Mouse (Mus musculus) heart, postnatal 0 days (tissue): ENCODE measurements around the gene Cib3.

Experiments used
- CTCF ChIP-seq: IDR thresholded peaks from 2 replicates; pipeline ENCODE4 v1.5.1; 2016; ENCODE audit warnings: antibody characterized with exemption, control low read depth, low read depth
- EP300 ChIP-seq: IDR thresholded peaks from 2 replicates; pipeline ENCODE4 v1.6.1; 2016; ENCODE audit warnings: antibody characterized with exemption, low read depth

DNA sequence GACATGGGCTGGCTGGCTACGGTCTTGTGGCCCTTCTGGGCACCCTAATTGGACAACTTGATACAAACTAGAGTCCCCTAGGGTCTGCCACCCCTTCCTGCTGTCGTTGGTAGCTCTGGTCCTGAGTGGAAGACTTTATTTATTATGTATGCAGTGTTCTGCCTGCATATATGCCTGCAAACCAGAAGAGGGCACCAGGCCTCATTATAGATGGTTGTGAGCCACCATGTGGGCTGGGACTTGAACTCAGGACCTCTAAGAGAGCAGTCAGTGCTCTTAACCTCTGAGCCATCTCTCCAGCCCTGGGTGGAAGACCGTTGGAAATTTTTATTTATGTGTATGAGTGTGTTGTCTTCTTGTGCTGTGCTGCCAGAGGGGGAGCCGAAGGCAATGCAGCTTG is 8.1 kb upstream of the Cib3 start:
- TF ChIP-seq EP300 (no peak), CTCF (no peak)
